Mouse (Mus musculus) CH12.LX (cell line): ENCODE data around the gene Anxa11.

Experiments
- CTCF ChIP-seq, 2 experiments: IDR thresholded peaks in 1 of 2; conservative IDR thresholded peaks in 1 of 2; 2 replicates each; pipeline ENCODE4 v1.5.1; 2011 to 2012; ENCODE audit warnings: low read depth in 2 of 2, low read length in 2 of 2, improper control_type of control experiment in 1 of 2, inconsistent platforms in 1 of 2, mild to moderate bottlenecking in 1 of 2, moderate library complexity in 1 of 2
- EP300 ChIP-seq: IDR thresholded peaks from 2 replicates; pipeline ENCODE4 v1.6.1; 2011; ENCODE audit warnings: low read length, improper control_type of control experiment
- ETS1 ChIP-seq: conservative IDR thresholded peaks from 2 replicates; pipeline ENCODE4 v1.6.1; 2012; ENCODE audit warnings: low read depth, mild to moderate bottlenecking, inconsistent platforms, low read length, improper control_type of control experiment, moderate library complexity
- MXI1 ChIP-seq: IDR thresholded peaks from 2 replicates; pipeline ENCODE4 v1.6.1; 2011; ENCODE audit warnings: mild to moderate bottlenecking, low read depth, low read length, improper control_type of control experiment
- NELFE ChIP-seq: IDR thresholded peaks from 2 replicates; pipeline ENCODE4 v1.6.1; 2011; ENCODE audit warnings: low read depth, low read length, improper control_type of control experiment
- USF1 ChIP-seq: IDR thresholded peaks from 2 replicates; pipeline ENCODE4 v1.6.1; 2014; ENCODE audit warnings: low read depth, mild to moderate bottlenecking, inconsistent platforms, low read length, improper control_type of control experiment
- ZNF384 ChIP-seq: IDR thresholded peaks from 2 replicates; pipeline ENCODE4 v1.6.1; 2012; ENCODE audit warnings: low read depth, low read length, improper control_type of control experiment, inconsistent platforms

DNA sequence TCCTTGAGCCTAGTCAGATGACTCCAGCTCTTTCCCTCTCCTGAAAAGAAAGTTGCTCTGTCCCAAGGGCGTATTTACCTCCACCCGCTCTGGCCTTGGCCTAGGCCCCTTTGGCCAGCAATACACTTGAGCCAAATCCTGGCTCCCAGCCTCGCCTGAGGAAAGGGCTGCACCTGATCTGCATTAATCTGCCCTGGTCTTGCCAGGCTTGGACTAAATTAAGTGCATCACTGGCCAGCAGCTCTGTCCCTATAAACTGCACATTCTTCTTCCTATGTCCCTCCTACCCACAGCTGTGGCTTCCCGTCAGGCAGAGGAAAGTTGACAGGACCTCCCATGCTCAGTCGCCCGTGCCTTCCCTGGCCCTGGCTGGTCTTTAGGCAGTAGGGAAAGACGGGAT, 36.1 kb upstream of the Anxa11 start:
- TF ChIP-seq ETS1 (no peak), NELFE (no peak), USF1 (no peak), CTCF (conservative IDR thresholded peaks at IDR 0.05 in 1 of 2, IDR thresholded peaks at IDR 0.05 in 1 of 2; ENCODE audit: low read depth in 2 of 2, low read length in 2 of 2) (no peak), MXI1 (no peak), EP300 (no peak), ZNF384 (no peak)
